Mouse (Mus musculus) kidney, embryonic 15.5 days (tissue): ENCODE measurements around the gene Pld4. TPM values are rescaled to one million over a fixed set of nuclear protein-coding genes. Genes with fewer than 3 reads are reported as not detected.

Experiments used
- ATAC-seq: fragments of 200-750 bp; cut with Nextera tagmentation; replicated peaks from 2 replicates; pipeline ENCODE4 v1.8.0; 2017; ENCODE audit warnings: moderate TSS enrichment; ENCODE audit not compliant: low FRiP score
- H3K27ac ChIP-seq: fragments of 300-500 bp; sonication (generic); 2 replicates; pipeline ENCODE4 v1.5.1; 2015; ENCODE audit warnings: mild to moderate bottlenecking, inconsistent platforms
- H3K27me3 ChIP-seq: fragments of 300-500 bp; sonication (generic); 2 replicates; pipeline ENCODE4 v1.6.1; 2015; ENCODE audit warnings: inconsistent platforms
- H3K36me3 ChIP-seq: fragments of 300-500 bp; sonication (generic); 2 replicates; pipeline ENCODE4 v1.6.1; 2015; ENCODE audit warnings: inconsistent platforms
- H3K4me1 ChIP-seq: fragments of 300-500 bp; sonication (generic); 2 replicates; pipeline ENCODE4 v1.6.1; 2015; ENCODE audit warnings: inconsistent platforms
- H3K4me2 ChIP-seq: fragments of 300-500 bp; sonication (generic); 2 replicates; pipeline ENCODE4 v1.6.1; 2015; ENCODE audit warnings: moderate library complexity, mild to moderate bottlenecking, inconsistent platforms
- H3K4me3 ChIP-seq: fragments of 300-500 bp; sonication (generic); replicated peaks from 2 replicates; pipeline ENCODE4 v1.5.1; 2015; ENCODE audit warnings: mild to moderate bottlenecking, inconsistent platforms
- H3K9ac ChIP-seq: fragments of 300-500 bp; sonication (generic); 2 replicates; pipeline ENCODE4 v1.6.1; 2015; ENCODE audit warnings: mild to moderate bottlenecking, inconsistent platforms
- H3K9me3 ChIP-seq: fragments of 300-500 bp; sonication (generic); replicated peaks from 2 replicates; pipeline ENCODE4 v1.6.1; 2016; ENCODE audit warnings: inconsistent platforms
- WGBS: fragments of 180-500 bp; shearing (Covaris S2); methylation state at CpG from one replicate; pipeline ENCODE4 v1.1.7; 2015; ENCODE audit warnings: mixed read lengths; 5-methylcytosine and 5-hydroxymethylcytosine counted together
- polyA plus RNA-seq: library from polyadenylated mRNA; unstranded; fragments of >200 nt; fragmentation: Nextera tagmentation; extraction: Ambion mirVana; gene quantifications from 2 replicates; pipeline ENCODE4 v1.2.1, GENCODE M21; 2015

Pld4 gene
- polyA plus RNA-seq, 1 experiment from 2014 or later, result 10.4 TPM

- H3K9me3 ChIP-seq, result no peaks in the 10 kb centered on the region
- no peak for ATAC-seq
- H3K27me3 ChIP-seq, result no peaks in the 10 kb centered on the region; the same call in 1 of the 2 replicates
- H3K9ac ChIP-seq, result no peak overlapping the region
- no peak overlapping the region for H3K4me3 ChIP-seq
- H3K4me2 ChIP-seq, result no peak overlapping the region
- WGBS, result 77% methylated on average over 4 of the region's 4 CpGs
- H3K36me3 ChIP-seq, result no peaks in the 10 kb centered on the region
- H3K27ac ChIP-seq, result no peak overlapping the region
- H3K4me1 ChIP-seq, result 0 out of 2 replicates have a peak, but pooled peaks cover 3% of the 10 kb centered on the region
Measured at GRCm38 (mm10) chr12:112755900-112756299, 4.6 kb upstream of the Pld4 start.

DNA sequence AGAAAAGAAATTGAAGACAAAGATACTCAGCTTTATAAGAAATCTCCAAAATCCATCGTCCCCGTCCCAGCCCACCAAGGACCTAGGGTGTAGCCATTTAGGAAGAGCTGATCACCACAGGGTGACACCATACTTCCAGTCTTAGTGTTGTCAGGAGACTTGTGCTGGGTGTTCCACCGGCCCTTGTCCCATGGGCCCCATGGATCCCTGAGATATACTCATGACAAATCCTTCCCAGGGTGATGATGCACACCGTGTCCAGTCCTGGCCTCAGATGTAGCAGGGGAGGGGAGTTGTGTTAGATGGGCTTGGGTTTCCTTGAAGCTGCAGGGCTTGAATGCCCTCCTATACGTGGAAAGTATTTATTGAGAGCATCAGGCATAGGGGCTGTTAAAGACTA is 2.6 kb upstream of the Pld4 start:
- Histone ChIP-seq H3K9me3 (no peaks in the 10 kb centered on the region), H3K4me1 (0 out of 2 replicates have a peak, but pooled peaks cover 3% of the 10 kb centered on the region), H3K4me3 (no peak overlapping the region), H3K4me2 (no peak overlapping the region), H3K9ac (no peak overlapping the region), H3K36me3 (no peaks in the 10 kb centered on the region), H3K27ac (no peak overlapping the region), H3K27me3 (no peaks in the 10 kb centered on the region)
- ATAC-seq, result no peak
- 82% methylated on average over 5 of the region's 5 CpGs for WGBS

DNA sequence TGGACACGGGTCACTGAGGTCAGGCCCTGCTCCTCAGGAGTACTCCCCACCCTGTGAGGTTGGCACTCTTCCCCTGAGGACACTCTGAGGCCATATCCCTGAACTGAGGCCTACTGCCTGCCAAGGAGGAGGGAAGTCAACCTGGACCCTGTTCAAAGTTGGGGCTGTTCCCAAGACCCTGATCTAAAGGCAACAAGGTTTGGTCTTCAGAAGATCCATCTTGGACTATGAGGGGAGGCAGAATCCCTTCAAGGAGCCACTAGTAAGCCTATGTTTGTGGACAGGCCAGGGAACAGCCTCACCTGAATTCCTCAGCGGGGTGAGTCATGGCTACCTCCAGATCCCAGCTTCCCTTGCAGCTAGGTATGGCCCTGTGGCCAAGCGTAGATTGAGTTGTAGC is 984 bp upstream of the Pld4 start:
- H3K27ac ChIP-seq, result no peak overlapping the region
- no peak overlapping the region for H3K4me2 ChIP-seq
- no peak overlapping the region for H3K4me3 ChIP-seq
- no peaks in the 10 kb centered on the region for H3K27me3 ChIP-seq
- ATAC-seq, result no peak
- H3K9ac ChIP-seq, result no peak overlapping the region
- 87% methylated on average over 3 of the region's 3 CpGs for WGBS
- H3K36me3 ChIP-seq, result no peaks in the 10 kb centered on the region
- H3K9me3 ChIP-seq, result no peaks in the 10 kb centered on the region
- 0 out of 2 replicates have a peak, but pooled peaks cover 3% of the 10 kb centered on the region for H3K4me1 ChIP-seq

GRCm38 (mm10) chr12:112761411-112761810 is 956 bp downstream of the Pld4 start:
- Histone ChIP-seq H3K4me3 (no peak overlapping the region), H3K27me3 (no peaks in the 10 kb centered on the region), H3K27ac (no peak overlapping the region), H3K9me3 (no peaks in the 10 kb centered on the region), H3K9ac (no peak overlapping the region), H3K36me3 (no peaks in the 10 kb centered on the region), H3K4me1 (0 out of 2 replicates have a peak, but pooled peaks cover 3% of the 10 kb centered on the region), H3K4me2 (no peak overlapping the region)
- ATAC-seq, result no peak
- WGBS, result 85% methylated on average over 4 of the region's 4 CpGs

DNA sequence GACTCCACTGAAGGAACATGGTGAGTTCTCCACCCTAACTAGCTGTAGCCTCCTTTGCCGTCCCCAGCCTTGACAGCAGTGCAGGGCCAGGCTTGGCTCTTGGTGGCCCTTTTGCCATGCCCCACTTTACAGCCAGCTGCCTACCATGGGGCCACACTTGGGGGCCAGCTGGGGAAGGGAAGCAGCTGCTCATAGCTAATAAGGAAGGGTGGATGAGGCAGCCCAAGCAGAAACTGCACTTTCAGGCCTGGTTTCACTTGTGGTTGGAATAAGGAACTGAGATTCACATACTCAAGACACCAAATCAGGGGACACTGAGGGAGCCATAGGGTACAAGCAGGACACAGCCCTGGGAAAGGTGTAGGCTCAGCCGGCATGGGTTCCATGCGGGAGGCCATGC is 1.6 kb downstream of the Pld4 start:
- no peak overlapping the region for H3K9ac ChIP-seq
- H3K27ac ChIP-seq, result no peak overlapping the region
- H3K9me3 ChIP-seq, result no peaks in the 10 kb centered on the region
- H3K4me2 ChIP-seq, result no peak overlapping the region
- H3K4me1 ChIP-seq, result 0 out of 2 replicates have a peak, but pooled peaks cover 3% of the 10 kb centered on the region
- no peaks in the 10 kb centered on the region for H3K27me3 ChIP-seq
- 76% methylated on average over 3 of the region's 3 CpGs for WGBS
- ATAC-seq, result no peak
- H3K36me3 ChIP-seq, result no peaks in the 10 kb centered on the region
- H3K4me3 ChIP-seq, result no peak overlapping the region

- 91% methylated on average over 4 of the region's 4 CpGs for WGBS
- no peak overlapping the region for H3K4me2 ChIP-seq
- no peaks in the 10 kb centered on the region for H3K27me3 ChIP-seq
- no peak overlapping the region for H3K4me3 ChIP-seq
- no peak for ATAC-seq
- 0 out of 2 replicates have a peak, but pooled peaks cover 3% of the 10 kb centered on the region for H3K4me1 ChIP-seq
- H3K9ac ChIP-seq, result no peak overlapping the region
- H3K36me3 ChIP-seq, result no peaks in the 10 kb centered on the region
- no peaks in the 10 kb centered on the region for H3K9me3 ChIP-seq
- no peak overlapping the region for H3K27ac ChIP-seq
Measured at GRCm38 (mm10) chr12:112763176-112763575, 2.7 kb downstream of the Pld4 start.

- Histone ChIP-seq H3K4me2 (no peak overlapping the region), H3K36me3 (no peaks in the 10 kb centered on the region), H3K4me1 (0 out of 2 replicates have a peak, but pooled peaks cover 3% of the 10 kb centered on the region), H3K9me3 (no peaks in the 10 kb centered on the region), H3K4me3 (no peak overlapping the region), H3K9ac (no peak overlapping the region), H3K27ac (no peak overlapping the region), H3K27me3 (no peaks in the 10 kb centered on the region)
- 81% methylated on average over 5 of the region's 5 CpGs for WGBS
- ATAC-seq, result no peak
Measured at GRCm38 (mm10) chr12:112764141-112764540, 3.7 kb downstream of the Pld4 start.

DNA sequence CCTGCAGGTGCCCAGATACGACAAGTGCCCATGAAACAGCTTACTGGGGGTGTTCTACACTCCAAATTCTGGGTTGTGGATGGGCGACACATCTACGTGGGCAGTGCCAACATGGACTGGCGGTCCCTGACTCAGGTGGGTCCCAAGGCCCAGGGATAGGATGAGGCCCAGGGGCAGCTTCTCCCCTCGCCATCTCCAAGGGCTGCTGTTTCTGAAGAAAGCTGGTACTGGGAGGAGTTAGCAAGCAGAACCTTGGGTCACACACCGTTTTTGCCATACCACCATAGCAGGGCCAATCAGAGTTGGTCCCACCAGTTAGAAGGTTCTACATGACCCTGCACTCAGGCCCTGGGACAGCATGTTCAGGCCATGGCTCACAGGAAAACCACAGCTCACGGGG is 4.5 kb downstream of the Pld4 start:
- 92% methylated on average over 7 of the region's 7 CpGs for WGBS
- 0 out of 2 replicates have a peak, but pooled peaks cover 3% of the 10 kb centered on the region for H3K4me1 ChIP-seq
- H3K4me3 ChIP-seq, result no peak overlapping the region
- no peaks in the 10 kb centered on the region for H3K9me3 ChIP-seq
- no peaks in the 10 kb centered on the region for H3K36me3 ChIP-seq
- no peak overlapping the region for H3K4me2 ChIP-seq
- ATAC-seq, result no peak
- no peak overlapping the region for H3K9ac ChIP-seq
- no peaks in the 10 kb centered on the region for H3K27me3 ChIP-seq
- no peak overlapping the region for H3K27ac ChIP-seq

DNA sequence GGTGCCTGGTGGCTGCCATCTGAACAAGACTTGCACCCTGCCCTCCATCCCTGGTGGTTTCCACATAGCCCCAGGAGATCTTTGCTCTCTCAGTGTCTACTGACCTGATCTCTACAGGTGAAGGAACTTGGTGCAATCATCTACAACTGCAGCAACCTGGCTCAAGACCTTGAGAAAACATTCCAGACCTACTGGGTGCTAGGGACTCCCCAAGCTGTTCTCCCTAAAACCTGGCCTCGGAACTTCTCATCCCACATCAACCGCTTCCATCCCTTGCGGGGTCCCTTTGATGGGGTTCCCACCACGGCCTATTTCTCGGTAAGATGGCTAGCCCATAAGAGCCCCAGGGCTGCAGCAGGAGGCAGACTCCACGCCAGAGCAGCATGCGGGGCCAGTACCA is 6.1 kb downstream of the Pld4 start:
- H3K4me2 ChIP-seq, result no peak overlapping the region
- no peaks in the 10 kb centered on the region for H3K27me3 ChIP-seq
- ATAC-seq, result no peak
- WGBS, result 93% methylated on average over 7 of the region's 7 CpGs
- no peaks in the 10 kb centered on the region for H3K9me3 ChIP-seq
- no peak overlapping the region for H3K9ac ChIP-seq
- H3K4me3 ChIP-seq, result no peak overlapping the region
- no peak overlapping the region for H3K27ac ChIP-seq
- no peaks in the 10 kb centered on the region for H3K4me1 ChIP-seq
- H3K36me3 ChIP-seq, result no peaks in the 10 kb centered on the region

DNA sequence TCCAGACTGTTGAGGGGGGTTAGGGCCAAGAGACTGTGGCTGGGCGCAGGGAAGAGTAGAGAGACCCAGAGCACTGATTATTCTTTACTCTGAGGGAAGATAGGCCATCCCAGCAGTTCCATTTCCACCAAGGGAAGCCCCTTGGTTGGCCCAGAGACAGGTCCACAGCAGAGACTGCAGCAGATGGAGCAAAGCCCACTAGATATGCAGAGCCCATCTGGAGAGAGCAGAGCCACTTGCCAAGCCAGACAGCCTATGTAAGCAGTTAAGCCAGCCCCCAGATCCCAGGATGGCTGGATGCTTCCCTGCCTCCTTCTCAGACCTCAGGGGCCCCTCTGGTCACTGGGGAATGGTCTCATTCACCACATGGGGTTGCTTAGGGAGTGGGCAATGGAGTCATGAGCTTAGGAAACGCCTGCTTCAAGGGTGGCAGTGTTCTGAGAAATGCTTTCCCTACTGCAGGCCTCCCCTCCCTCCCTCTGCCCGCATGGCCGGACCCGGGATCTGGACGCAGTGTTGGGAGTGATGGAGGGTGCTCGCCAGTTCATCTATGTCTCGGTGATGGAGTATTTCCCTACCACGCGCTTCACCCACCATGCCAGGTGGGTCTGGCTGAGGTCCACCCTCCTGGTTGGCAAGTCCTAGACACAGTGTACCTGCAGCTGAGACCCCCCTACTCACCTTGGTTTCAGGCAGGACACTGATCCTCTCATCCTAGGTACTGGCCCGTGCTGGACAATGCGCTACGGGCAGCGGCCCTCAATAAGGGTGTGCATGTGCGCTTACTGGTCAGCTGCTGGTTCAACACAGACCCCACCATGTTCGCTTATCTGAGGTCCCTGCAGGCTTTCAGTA is 6.8 kb downstream of the Pld4 start:
- Histone ChIP-seq H3K27ac (no peak overlapping the region), H3K4me1 (no peaks in the 10 kb centered on the region), H3K27me3 (no peaks in the 10 kb centered on the region), H3K4me2 (no peak overlapping the region), H3K9me3 (no peaks in the 10 kb centered on the region), H3K36me3 (no peaks in the 10 kb centered on the region), H3K4me3 (no peak overlapping the region), H3K9ac (no peak overlapping the region)
- ATAC-seq, result no peak
- 90% methylated on average over 16 of the region's 16 CpGs for WGBS

DNA sequence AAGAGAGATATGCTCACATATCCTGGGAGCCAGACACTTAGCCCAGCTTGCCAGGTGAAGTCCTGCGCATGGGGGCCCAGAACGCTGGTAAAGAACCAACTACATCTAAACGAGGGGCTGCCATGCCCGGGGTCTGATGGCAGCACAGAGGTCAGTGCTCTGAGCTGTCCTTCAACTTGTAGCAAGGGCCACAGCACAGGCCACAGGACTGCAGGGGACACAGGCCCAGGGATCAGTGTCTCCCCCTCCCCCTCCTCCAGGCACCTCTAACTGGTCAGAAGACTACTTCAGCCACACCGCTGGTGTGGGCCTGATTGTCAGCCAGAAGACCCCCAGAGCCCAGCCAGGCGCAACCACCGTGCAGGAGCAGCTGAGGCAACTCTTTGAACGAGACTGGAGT is 7.7 kb downstream of the Pld4 start:
- ATAC-seq, result no peak
- Histone ChIP-seq H3K9me3 (no peaks in the 10 kb centered on the region), H3K27ac (no peak overlapping the region), H3K4me1 (no peaks in the 10 kb centered on the region), H3K27me3 (no peaks in the 10 kb centered on the region), H3K4me3 (no peak overlapping the region), H3K4me2 (no peak overlapping the region), H3K36me3 (no peaks in the 10 kb centered on the region), H3K9ac (no peak overlapping the region)
- WGBS, result 84% methylated on average over 8 of the region's 8 CpGs

DNA sequence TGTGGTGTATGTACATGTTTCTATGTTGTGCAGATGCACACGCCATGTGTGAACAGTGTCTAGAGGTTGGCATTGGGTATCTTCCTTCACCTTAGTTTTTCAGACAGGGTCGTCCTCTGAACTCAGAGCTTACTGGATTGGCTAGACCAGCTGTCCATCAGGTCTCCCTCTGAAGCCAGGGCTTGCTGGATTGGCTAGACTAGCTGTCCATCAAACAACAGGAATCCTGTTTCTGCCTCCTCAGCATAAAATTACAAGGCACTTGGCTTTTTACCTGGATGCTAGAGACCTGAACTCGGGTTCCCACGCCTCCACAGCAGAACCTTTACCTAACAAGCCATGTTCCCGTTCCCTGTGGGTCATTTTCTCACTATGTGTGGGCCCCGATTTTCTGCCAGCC is 8.6 kb downstream of the Pld4 start:
- Histone ChIP-seq H3K4me1 (no peaks in the 10 kb centered on the region), H3K9me3 (no peaks in the 10 kb centered on the region), H3K4me2 (no peak overlapping the region), H3K27me3 (no peaks in the 10 kb centered on the region), H3K36me3 (no peaks in the 10 kb centered on the region), H3K9ac (no peak overlapping the region), H3K4me3 (no peak overlapping the region), H3K27ac (no peak overlapping the region)
- WGBS, result 84% methylated on average over 6 of the region's 6 CpGs
- ATAC-seq, result no peak

DNA sequence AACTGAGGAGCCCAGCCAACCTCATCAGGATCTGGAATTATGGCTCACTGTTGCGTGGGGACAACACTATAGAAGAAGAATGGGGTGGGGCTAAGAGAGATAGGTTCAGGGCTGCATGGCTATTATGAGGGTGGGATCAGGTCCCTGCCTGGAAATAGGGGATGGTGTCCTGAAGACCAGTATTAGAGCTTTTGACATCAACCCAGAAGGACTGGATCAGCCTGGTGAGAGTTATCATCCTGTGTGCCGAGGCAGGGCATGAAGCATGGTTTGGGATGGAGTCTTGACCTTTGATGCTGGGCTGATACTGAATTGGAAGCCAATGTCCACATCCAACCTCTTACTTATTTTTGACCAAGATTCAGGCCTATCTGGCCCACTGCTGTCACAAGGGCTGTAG is 9.3 kb downstream of the Pld4 start:
- Histone ChIP-seq H3K9me3 (no peaks in the 10 kb centered on the region), H3K9ac (no peak overlapping the region), H3K36me3 (no peaks in the 10 kb centered on the region), H3K27me3 (no peaks in the 10 kb centered on the region), H3K4me1 (no peaks in the 10 kb centered on the region), H3K4me3 (no peak overlapping the region), H3K4me2 (no peak overlapping the region), H3K27ac (no peak overlapping the region)
- ATAC-seq, result no peak
- 93% methylated on average over 2 of the region's 2 CpGs for WGBS
